Mouse (Mus musculus) megakaryocyte, embryonic 14.5 days (primary cell): Measurements from ENCODE around the gene Cchcr1.

Source experiments
- FLI1 ChIP-seq: IDR thresholded peaks from 2 replicates; pipeline ENCODE4 v1.6.1; 2012; ENCODE audit warnings: low read length, inconsistent platforms, mixed read lengths
- GATA1 ChIP-seq: IDR thresholded peaks from 3 replicates; pipeline ENCODE4 v1.6.1; 2012; ENCODE audit warnings: mixed read lengths, low read length, inconsistent platforms, borderline replicate concordance

GRCm38 (mm10) chr17:35469842-35470751, 46.8 kb upstream of the Cchcr1 start, which contains the start of gene H2-Q10:
- TF ChIP-seq GATA1 (no peak), FLI1 (no peak)
